Mouse (Mus musculus): Measurements from ENCODE around the gene Cyp19a1. TPM values are rescaled to one million over a fixed set of nuclear protein-coding genes. Genes with fewer than 3 reads are reported as not detected.
A peak's percentile ranks its signal among the peaks of the same experiment; 100 is the strongest.

Cyp19a1 gene
- total and polyA plus RNA-seq, 3 experiments: not detected

DNA sequence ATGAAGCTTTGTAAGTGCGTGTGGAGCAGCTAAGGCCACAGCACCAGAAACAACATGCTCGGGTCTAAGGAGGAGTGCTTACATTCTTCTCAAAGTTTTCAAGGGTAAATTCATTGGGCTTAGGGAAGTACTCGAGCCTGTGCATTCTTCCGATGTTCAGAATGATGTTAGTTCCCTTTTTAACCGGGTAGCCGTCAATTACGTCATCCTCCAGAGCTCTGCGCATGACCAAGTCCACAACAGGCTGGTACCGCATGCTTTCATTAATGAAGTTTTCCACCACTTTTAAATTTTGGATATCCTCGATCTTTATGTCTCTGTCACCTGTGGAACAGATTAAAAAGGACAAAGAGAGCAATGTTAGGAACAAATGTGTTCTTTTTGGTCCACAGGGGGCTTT lies 99.5 kb downstream of the Cyp19a1 start:
- Histone ChIP-seq H3K79me2 (replicated peaks; ENCODE audit: control insufficient read depth, insufficient read depth, low read length) (no peaks in the 10 kb centered on the region), H3K4me1 (ENCODE audit: control insufficient read depth, insufficient read depth, low read length) (no peaks in the 10 kb centered on the region), H3K4me3 (no peak overlapping the region), H3K9ac (ENCODE audit: low read depth, low read length) (no peak overlapping the region), H3K27ac (no peak overlapping the region), H3K27me3 (ENCODE audit: control insufficient read depth, insufficient read depth, low read length) (no peaks in the 10 kb centered on the region), H3K36me3 (ENCODE audit: control insufficient read depth, insufficient read depth, low read length) (no peaks in the 10 kb centered on the region)
- WGBS: 71% methylated on average over 10 of the region's 10 CpGs
- no peak for DNase-seq
- TF ChIP-seq POLR2A (IDR thresholded peaks at IDR 0.05; ENCODE audit: insufficient read depth, low read depth, low read length) (no peak), CTCF (IDR thresholded peaks at IDR 0.05) (no peak), EP300 (IDR thresholded peaks at IDR 0.05; ENCODE audit: insufficient read depth, low read depth, low read length) (no peak)
- intact Hi-C loops (cut with DNase I): no loop called here

DNA sequence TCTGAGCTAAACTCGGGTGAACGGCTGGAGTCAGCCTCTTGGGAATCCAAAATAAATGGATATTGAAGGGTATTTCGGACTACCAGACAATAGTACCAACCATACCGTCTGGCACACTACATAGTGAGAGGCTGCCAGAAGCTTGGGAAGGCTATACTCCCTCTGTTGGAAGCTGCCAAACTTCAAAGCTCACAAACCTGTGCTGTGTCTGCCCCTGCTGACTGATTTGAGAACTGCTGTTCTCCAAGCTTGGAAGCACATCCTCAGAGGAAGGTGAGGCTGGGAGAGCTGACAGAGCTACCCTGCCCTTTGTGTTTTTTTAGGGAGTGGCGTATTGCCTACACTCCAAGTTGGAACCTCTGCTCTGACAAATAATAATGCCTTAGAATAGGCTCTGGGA lies 104.8 kb downstream of the Cyp19a1 start:
- 73% methylated on average over 5 of the region's 5 CpGs for WGBS
- no peak overlapping the region for H3K4me3 ChIP-seq
- no peaks in the 10 kb centered on the region for H3K79me2 ChIP-seq (replicated peaks; ENCODE audit: control insufficient read depth, insufficient read depth, low read length)
- intact Hi-C loops (cut with DNase I): no loop called here
- H3K27me3 ChIP-seq (ENCODE audit: control insufficient read depth, insufficient read depth, low read length): no peaks in the 10 kb centered on the region
- H3K4me1 ChIP-seq (ENCODE audit: control insufficient read depth, insufficient read depth, low read length): no peaks in the 10 kb centered on the region
- DNase-seq: no peak
- H3K9ac ChIP-seq (ENCODE audit: low read depth, low read length): no peak overlapping the region
- H3K36me3 ChIP-seq (ENCODE audit: control insufficient read depth, insufficient read depth, low read length): no peaks in the 10 kb centered on the region
- no peak overlapping the region for H3K27ac ChIP-seq
- TF ChIP-seq EP300 (IDR thresholded peaks at IDR 0.05; ENCODE audit: insufficient read depth, low read depth, low read length) (no peak), CTCF (IDR thresholded peaks at IDR 0.05) (peak; percentile 30; the same call in 1 of the 2 replicates), POLR2A (IDR thresholded peaks at IDR 0.05; ENCODE audit: insufficient read depth, low read depth, low read length) (no peak)

DNA sequence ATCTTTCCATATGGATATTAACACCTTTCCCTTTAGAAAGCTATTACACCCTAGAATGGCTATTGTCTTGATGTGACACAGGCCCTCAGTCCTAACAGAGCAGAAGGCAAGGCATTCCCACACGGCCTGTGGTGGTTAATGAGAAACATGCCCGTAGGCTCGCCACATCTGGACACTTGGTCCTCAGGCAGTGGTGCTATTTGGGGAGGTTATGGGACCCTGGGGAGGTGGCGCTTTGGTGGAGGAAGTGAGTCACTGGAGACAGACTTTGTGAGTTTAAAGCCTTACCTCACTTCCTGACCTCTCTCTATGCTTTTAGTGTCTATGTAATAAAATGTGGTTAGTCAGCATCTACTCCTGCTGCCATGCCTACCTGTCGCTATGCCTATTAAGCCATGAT lies 114.2 kb downstream of the Cyp19a1 start:
- DNase-seq: no peak
- WGBS: 54% methylated on average over 5 of the region's 5 CpGs
- Histone ChIP-seq H3K27ac (no peak overlapping the region), H3K27me3 (ENCODE audit: control insufficient read depth, insufficient read depth, low read length) (no peaks in the 10 kb centered on the region), H3K4me1 (ENCODE audit: control insufficient read depth, insufficient read depth, low read length) (no peaks in the 10 kb centered on the region), H3K9ac (ENCODE audit: low read depth, low read length) (no peak overlapping the region), H3K79me2 (replicated peaks; ENCODE audit: control insufficient read depth, insufficient read depth, low read length) (no peaks in the 10 kb centered on the region), H3K36me3 (ENCODE audit: control insufficient read depth, insufficient read depth, low read length) (no peaks in the 10 kb centered on the region), H3K4me3 (no peak overlapping the region)
- intact Hi-C loops (cut with DNase I): no loop called here
- TF ChIP-seq POLR2A (IDR thresholded peaks at IDR 0.05; ENCODE audit: insufficient read depth, low read depth, low read length) (no peak), EP300 (IDR thresholded peaks at IDR 0.05; ENCODE audit: insufficient read depth, low read depth, low read length) (no peak), CTCF (IDR thresholded peaks at IDR 0.05) (no peak)

DNA sequence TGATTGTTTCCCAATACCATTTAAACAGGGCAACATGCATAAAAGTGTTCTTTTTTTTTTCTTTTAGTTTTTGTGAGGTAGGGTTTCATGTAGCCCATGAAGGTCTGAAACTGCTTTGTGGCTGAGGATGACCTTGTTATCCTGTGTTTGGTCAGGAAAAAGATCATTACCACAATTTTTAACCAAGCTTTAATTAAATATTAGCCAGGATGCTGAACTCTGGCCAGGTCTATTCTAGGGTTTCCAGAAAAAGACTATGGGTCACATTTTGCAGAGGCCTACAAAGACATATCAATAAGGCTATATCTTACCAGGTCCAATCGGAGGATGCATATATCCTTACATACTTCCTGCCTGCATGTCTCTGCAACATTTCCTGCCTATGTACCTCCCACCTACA lies 128.7 kb downstream of the Cyp19a1 start:
- Histone ChIP-seq H3K27ac (no peak overlapping the region), H3K4me3 (no peak overlapping the region), H3K4me1 (ENCODE audit: control insufficient read depth, insufficient read depth, low read length) (no peaks in the 10 kb centered on the region), H3K79me2 (replicated peaks; ENCODE audit: control insufficient read depth, insufficient read depth, low read length) (no peaks in the 10 kb centered on the region), H3K9ac (ENCODE audit: low read depth, low read length) (no peak overlapping the region), H3K36me3 (ENCODE audit: control insufficient read depth, insufficient read depth, low read length) (no peaks in the 10 kb centered on the region), H3K27me3 (ENCODE audit: control insufficient read depth, insufficient read depth, low read length) (no peaks in the 10 kb centered on the region)
- intact Hi-C loops (cut with DNase I): no loop called here
- DNase-seq: no peak
- no peak for TF ChIP-seq POLR2A (IDR thresholded peaks at IDR 0.05; ENCODE audit: insufficient read depth, low read depth, low read length)
- no peak for TF ChIP-seq EP300 (IDR thresholded peaks at IDR 0.05; ENCODE audit: insufficient read depth, low read depth, low read length)
- no peak for TF ChIP-seq CTCF (IDR thresholded peaks at IDR 0.05)
- 61% methylated on average over 1 of the region's 1 CpGs for WGBS

Other genes starting within 250 kb of the Cyp19a1 start
- gene Tnfaip8l3, start 199.7 kb downstream of the Cyp19a1 start, total RNA-seq (2021): under 1 TPM; 0.20 to 0.26 TPM
- gene Tnfaip8l3, start 199.7 kb downstream of the Cyp19a1 start, polyA plus RNA-seq (2012; rRNA removed): 0.16 and 0.23 TPM in 2 replicates
- under 1 TPM; 0.05 TPM for gene Gldn, start 18.4 kb upstream of the Cyp19a1 start, total RNA-seq (2021)
- 0.20 and 0.31 TPM in 2 replicates for gene Gldn, start 18.4 kb upstream of the Cyp19a1 start, polyA plus RNA-seq (2012; rRNA removed)
- 10 to 100 TPM; 20.6 to 27.6 TPM for gene Dmxl2, start 233.5 kb upstream of the Cyp19a1 start, total RNA-seq (2021)
- 6.7 and 9.8 TPM in 2 replicates for gene Dmxl2, start 233.5 kb upstream of the Cyp19a1 start, polyA plus RNA-seq (2012; rRNA removed)